Mouse (Mus musculus) gonadal fat pad, adult 2 months (tissue): ENCODE measurements at regions not wholly inside any gene's neighbourhood (a gene's known extent, or its start where the extent isn't known, plus 50 kb on each side); places are given as distances from the start of the nearest gene placed in this dataset.
A peak's percentile ranks its signal among the peaks of the same experiment; 100 is the strongest.

Experiments
- DNase-seq: peaks from one replicate; pipeline ENCODE4 v3.0.0-alpha.2; 2012; ENCODE audit warnings: low read depth

DNA sequence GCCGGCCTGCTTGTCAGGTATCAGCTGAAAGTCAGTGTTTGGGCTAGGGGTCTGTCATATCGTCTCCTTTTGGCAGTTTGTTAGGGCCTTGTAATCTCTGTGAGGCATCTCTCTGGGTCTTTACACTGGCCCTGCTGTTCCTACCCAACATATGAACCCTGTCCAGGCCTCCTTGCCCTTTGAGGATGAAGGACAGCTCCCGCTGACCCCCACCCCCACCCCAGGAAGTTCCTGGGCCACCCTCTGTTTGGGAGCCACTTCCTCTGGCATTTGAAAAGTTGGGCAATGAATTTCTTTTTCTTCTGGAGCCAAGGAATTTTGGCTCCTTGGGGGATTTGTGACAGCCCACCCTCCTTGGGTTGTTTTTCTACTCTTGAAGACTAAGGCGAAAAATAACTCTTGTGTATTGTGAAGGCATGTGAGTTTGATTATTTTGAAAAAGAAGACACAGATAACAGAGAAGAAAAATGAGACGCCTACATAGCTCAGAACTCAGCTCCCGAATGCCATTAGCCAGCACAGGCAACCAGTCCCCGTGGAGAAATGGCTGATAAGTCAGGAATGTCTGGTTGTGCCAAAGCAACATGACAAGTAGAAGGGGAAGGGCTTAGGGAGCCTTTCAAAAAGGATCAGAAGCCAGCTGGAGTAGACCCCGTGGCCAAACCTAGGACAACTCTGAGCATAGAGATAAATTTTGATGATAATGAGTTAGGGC lies 249.5 kb downstream of the Gm49356 start:
- no peak for DNase-seq

DNA sequence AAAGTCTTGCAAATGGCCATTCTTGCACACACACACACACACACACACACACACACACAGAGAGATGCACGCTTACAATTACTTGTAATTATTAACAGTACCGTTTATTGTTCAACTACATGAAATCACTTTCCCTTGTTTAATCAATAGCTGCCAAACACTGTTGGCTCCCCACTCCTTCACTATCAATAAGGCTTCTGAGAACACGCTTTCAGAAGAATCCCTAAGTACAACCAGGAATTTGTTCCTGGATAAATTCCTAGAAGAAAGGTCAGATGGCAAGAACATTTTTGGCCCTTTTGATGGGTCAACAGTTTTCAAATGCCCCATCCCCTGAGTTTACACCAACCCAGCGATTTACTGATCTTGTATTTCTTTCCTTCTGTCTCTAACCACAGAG lies 252.5 kb downstream of the Gm49356 start:
- DNase-seq: no peak

DNA sequence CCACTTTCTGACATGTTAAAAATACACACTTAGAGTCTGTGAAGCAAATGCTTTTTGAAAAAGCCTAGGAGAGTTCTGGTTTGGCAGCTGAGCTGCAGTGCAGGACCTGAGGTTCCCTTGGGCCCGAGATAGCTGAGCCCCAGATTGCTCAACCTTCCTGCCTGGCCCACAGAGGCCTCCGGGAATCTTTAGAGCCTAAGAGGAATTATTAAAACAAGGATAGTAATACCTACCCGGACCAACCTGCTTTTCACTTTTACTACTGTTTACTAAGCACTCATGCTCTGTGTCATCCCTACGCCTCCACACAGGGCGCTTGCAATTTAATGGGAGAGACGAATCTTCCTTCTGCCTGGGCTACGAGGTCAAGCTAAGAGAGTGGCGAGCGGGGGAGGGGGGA lies 253.4 kb downstream of the Gm49356 start:
- peak; percentile 73 for DNase-seq

DNA sequence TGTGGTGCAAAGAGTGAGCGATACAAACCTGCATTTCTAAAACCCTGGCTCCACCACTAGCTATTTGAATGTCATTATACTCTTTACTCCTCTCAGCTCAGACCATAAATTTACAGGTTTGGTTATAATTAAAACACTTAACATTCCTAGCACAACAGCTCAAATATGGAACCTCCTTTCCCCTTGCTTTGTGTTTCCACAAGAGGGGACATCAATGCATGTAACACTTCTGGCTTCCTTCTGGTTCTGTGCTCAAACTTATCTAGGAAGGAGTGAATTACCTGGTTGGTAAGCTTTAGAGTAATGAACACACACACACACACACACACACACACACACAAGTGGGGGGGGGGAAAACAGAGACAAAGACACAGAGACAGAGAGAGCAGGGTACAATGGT lies 254.8 kb downstream of the Gm49356 start:
- no peak for DNase-seq

DNA sequence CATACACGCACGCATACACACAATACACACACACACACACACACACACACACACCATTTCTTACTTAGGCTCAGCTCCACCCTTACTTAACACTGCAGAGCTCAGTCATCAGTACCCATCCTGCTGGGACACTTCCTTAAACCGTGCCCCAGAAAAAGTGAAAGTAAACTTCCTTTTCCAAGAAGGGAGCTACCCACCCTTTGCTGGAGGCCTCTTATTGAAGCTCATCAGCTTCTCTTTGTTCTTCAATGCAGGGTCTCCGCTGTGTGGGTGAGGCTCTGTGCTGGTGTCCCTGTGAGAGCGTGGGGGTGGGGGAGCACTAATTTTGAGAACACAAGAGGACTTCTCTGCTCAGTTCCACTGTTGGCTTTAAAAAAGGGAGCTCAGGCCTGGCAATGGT lies 256.6 kb downstream of the Gm49356 start:
- DNase-seq: no peak

DNA sequence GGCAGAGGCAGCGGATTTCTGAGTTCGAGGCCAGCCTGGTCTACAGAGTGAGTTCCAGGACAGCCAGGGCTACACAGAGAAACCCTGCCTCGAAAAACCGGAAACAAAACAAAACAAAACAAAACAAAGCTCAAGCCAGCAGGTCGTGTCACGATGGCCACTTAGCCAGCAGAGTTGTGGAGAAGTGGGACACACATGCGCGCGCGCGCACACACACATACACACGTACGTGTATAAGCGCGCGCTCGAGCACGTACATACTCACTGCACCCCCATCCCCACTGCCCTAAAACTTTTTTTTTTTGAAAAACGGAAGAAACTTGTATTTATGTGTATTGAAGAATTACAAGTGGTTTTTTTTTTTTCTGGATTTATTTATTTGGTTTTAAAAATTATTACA lies 257.0 kb downstream of the Gm49356 start:
- no peak for DNase-seq

DNA sequence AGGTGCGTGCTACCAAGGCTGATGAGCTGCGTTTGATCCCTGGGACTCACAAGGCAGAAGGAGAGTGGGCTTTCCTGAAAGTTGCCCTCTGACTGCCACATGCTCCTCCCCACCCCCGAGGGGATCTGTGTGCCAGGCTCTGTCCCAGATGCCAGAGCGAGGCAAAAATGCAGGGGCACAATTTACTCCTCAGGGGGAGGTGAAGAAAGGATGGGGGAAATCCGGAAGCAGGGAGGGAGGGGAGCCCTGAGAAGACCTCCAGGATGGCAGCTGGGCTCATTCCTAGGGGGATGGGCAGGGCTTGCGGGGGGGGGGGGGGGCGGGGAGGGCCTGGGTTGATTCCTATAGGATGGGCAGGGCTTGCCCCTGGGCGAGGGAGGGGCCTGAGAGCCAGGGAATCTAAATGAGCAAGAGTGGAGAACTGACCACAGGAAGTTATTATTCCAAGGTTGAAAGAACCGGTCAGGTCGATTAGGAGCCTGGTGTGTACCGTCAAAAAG lies 257.5 kb downstream of the Gm49356 start:
- DNase-seq: no peak

DNA sequence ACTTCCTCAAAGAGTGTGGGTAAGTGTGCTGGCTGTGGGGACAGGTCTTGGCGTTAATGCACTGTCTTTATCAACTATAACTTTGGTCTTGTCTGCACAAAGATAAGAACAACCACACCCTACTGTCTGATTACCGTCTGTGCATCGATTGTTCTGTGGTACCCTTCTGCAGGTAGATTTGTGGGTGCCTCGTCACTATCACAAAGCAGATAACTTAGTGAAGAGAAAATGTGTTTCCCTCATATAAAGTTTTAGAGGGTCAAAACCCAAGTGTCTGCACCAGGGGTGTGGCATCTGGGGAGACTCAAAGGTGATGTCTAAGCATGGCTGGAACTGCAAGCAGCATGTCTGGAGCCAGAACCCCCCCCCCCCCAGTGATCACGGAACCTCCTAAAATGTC lies 259.4 kb downstream of the Gm49356 start:
- DNase-seq: no peak

DNA sequence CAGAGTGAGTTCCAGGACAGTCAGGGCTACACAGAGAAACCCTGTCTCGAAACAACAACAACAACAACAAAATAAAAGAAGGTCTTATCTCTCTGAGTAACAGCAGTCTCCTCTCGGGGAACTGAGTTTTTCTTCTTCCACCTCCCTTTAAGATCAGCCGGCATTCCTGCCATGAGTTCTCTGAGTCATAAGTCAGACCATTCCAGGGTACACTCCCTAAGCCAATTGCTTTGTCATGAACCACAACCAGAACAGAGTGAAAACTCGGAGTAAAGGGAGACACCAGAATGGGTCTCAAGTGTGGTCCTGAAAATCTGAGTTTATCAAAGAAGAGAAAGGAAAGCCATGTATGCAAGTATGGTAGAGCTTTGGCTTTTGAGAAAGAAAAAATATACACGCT lies 262.4 kb downstream of the Gm49356 start:
- no peak for DNase-seq

DNA sequence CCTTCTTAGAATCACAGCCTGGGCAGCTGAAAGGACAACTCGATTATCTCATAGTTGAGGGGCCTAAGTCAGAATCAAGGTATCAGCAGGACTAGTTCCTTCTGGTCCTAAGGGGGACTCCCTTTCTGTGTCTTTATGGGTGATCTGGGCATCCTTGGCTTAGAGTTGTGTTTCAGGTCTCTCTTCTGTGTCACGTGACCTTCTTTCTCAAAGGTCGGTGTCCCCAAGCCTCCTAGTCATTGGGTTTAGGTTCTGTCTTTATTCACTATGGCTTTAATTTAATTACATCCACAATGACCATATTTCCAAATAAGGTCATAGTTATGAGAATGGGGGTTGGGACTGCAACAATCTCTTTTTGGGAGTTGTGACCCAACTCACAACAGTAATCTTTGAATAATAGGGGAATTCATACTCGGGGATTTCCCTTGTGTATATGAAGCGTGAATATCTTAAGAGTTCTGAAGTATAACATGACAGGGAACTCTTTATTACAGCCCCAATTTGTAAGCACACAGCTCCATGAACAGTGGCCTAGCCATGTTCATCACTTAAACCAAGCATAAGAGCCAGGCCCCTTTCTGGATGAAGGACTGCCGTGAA lies 263.8 kb downstream of the Gm49356 start:
- no peak for DNase-seq

DNA sequence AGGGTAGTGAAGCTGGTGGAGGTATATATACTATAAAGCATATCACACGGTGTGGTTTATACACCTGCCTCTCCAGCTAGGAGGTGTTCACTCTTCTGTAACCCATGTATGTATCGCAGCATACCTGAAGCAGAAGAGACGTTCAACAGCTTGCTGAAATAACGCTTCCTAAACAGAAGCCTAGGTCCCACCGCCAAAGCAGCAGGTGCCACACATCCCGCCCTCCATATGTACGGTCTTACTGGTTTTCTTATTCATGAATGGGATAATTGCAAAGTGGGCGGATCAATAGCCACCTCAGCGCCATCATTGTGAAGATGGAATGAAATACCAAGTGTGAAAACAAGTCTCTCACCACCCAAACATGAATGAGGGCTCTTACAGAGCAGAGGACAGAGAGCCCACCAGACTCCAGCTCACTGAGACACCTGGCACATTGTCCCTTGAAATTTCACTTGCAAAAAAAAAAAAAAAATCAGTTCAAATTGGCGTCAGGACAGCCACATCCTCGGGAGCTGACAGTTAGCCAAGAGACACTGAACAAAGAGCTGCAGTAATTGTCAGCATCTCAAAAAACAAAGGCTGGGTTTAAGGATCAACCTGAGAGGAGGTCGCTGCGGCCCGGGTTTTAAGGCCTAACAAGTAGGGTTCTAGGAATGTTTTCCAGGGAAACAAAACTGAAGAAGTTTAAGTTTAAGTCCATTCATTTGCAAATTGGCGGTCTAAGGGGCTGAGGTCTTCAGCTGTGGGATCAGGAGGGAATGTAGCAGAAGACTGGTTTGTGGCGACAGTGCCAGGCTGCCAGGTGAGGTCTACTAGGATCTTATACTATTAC lies 264.5 kb downstream of the Gm49356 start:
- DNase-seq: no peak

DNA sequence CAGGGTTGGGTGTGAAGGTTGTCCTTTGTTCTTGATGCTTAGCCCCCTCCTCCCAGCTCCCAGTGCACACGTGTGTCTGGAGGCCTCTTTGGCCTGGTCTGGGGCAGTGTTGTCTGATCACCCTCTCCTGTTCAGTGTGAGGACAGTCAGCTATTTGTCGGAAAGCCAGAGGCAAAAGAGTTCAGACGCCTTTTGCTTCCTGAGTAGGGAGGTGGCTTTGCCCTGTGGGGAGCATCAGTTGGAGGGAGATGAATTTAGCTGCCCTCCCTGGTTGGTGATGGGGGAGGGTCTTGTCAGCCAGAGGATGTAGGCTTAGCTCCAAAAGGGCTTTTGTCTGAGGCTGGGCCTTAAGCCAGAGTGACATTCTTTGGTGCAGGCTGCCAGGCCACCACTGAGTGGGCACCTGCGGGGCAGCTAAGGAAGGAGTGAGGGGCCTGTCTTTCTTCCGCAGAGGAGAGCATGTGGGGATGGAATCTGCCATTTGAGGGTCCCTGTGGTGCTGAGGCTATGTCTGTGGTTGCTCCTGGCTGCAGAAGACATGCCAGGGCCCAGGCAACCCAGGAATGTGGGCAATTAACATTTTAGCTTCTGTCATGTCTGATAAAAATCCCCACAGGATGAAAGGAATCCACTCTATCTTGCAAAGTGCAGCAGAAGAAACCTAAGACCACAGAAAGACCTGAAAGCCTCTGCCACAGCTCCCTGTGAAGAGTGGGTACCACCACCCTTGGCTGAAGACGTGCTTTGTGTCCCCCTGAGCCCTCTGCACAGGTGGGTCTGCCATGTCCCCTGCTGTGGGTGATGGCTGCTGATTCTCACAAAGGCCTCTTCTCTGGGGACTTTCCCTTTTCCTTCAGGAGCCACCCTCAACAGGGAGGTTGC lies 265.6 kb downstream of the Gm49356 start:
- DNase-seq: no peak

DNA sequence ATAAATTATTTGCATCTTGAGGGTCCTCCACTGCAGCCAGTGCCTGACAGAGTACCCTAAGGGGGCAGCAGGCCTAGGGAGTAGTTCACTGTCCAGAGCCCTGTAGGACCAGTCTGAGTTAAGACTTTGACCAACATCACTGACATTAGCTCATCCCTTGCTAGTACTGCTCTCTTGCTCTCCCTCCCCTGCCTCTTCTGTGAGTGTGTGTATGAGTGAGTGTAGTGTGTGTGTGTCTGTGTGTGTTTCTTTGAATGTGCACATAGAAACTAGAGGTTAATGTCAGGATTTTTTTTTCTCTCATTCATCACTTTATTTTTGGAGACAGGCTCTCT lies 266.2 kb downstream of the Gm49356 start:
- DNase-seq: no peak

DNA sequence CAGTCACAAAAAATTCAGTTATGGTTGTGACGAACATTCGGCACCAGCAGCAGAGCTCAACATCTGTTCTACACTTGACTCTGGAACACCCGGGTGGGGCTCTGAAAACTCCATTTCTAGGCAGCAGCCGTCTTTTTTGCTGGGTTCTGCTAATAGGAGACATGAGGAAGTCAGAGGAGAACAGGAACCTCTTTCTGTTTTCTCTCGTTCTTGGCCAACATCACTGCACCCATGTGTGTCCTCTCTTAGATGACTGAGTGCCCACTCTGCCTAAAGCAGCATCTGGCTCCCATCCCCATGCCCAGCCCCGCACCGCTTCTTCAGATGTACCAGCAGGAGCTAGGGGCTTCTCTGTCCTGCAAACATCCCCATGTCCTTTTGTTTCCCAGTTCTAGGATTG lies 267.2 kb downstream of the Gm49356 start:
- no peak for DNase-seq

DNA sequence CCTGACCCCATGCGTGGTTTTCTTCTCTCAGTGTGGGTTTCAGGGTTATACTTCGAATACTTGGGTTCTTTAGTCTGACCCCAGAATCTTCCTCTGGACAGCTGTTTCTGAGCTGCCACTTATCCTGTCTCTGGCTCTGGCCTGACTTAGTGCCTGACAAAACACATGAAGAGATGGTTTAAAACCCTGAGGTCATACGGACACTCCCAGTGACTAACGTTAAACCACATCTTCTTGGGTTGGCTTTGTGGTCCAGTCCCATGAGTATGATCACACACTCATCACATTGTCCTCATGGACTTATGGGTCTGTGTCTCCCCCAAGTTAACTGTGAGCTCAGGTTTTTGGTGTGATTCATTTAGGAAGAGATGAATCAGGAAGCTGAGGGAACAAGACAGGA lies 269.7 kb downstream of the Gm49356 start:
- no peak for DNase-seq

DNA sequence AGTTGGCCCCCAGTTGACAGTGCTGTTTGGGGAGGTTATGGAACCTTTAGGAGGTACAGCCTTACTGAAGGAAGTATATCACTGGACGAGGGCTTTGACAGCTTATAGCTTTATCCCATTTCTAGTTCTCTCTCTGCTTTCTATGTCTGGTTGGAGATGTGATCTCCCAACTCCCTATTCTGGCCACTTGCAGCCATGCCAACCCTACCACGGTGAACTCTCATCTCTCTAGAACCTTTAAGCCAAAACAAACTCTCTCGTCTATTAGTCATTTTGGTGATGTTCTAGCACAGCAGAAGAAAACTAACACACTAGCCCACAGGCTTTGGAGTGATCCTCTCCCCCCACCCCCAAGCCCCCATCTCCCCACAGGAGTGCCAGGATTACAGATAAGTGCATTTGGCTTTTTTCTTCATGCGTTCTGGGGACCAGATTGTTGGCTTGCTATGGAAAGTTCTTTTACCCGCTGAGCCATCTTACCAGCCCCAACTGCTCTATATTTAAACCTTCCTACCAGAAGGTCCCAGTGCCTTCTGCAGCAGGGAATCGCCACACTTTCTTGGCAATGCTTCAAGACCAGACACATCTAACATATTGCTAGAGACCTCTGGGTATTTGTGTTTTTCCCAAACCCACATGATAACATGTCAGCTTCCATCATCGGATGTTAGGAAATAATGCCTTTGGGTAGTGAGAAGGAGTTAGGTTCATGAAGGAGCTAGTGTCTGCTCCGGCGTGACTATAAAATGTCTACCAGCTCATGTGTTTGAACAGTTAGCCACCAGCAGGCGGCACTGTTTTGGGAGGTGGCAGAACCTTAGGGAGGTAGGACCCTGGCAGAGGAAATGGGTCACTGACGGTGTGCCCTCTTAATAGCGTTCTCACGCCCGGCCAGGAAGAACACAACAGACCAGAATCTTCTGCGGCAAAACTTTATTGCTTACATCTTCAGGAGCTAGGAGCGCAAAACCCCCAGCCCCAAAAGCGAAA lies 272.1 kb downstream of the Gm49356 start:
- no peak for DNase-seq

DNA sequence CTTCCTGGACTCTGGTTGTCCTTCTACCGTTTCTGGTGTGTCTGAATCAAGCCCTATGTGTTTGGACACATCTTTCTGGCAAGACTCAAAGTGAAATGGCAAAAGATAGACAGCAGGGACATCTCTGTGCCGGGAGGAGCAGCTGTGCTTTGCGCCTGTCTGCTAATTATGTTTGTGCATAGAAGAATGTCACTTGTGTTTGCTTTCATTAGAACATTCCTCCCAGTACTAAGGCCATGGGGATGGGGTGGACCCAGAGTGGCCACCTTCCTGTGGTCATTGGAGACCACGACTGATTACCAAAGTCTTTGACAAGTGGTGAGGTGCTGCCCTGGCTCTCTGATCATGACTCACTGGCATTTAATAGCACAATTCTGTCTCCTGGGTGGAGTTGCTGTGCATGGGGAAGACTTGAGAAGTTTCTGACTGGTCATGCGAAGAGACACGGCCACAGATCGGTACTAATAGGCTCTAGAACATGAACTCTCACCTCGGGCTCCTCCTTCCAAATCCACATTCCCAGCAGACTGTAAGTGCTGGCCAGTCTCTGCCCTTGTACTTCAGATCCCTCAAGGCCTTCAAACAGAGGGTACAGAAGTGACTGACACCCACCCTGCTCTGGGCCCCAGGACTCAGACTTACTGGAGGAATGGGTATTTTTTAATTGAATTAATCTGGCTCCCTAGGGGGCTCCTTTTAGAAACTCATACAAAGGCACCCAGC lies 279.0 kb downstream of the Gm49356 start:
- DNase-seq: no peak

DNA sequence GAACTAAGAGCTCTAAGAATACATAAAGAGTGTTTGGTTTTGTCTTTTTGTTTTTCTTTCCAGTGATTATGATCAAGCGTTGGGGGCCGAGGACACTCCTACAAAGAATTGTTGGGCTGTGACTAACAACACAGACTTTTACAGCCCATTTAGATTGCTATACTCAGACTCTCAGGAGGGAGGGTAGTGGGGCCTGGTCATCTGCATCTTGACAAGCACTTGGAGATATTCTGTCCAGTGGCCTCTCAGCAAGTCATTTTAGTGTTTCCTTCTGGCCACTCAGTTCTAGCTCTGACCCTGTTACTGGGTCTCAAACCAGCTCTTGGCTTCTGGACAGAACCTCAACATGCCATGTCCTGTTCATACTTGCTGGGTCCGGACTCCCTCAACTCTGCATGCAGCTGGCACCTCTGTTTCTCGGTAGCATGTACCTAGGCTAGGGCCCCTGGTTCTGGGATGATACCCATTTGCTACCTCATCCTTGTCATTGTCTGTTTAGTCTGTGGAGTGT lies 279.6 kb downstream of the Gm49356 start:
- no peak for DNase-seq

DNA sequence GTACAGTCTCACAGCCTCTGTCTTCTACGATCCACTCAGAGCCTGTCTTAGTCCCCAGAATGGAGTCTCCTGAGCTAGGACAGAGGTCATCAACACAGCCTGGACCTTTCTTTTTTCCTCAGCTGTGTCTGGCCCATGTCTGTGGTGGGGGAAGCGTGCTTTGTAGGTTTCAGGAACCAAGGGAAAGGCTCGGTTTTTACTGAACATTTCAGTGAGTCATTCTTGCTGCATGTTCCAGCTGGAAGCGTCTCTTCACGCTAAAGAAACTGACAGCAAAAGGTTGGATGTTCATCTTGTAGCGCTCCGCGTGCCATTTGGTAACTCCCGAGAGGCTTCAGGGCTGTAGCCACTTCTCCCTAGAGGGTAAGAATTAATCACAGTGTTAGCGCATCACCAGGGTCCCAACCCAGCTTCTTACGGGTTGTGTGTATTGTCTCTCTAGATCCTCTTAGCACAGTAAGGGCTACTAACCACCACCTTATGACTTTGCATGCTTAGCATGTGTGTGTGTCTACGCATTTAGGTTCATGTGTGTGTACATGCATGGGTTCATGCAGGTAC lies 280.2 kb downstream of the Gm49356 start:
- DNase-seq: no peak

DNA sequence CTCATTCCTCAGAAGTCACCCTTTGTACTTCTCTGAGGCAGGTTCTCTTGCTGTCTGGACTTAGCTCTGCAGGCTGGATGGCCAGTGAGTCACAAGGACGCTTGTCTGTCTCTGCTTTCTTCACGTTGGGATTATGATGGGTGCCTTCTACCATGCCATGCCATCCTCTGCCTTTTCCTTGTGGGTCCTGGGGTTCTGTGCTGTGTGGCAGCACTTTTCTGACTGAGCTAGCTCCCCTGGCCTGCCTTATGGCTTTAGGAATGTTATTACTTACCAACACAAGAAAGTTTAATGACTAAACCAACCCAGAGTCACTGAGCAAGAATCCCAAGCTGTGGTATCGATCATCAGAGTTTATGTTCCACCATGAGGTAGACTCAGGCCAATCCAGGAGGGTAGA lies 280.7 kb downstream of the Gm49356 start:
- no peak for DNase-seq
